Mouse (Mus musculus) C2C12 (cell line): ENCODE measurements around the gene Hap1. TPM values are rescaled to one million over a fixed set of nuclear protein-coding genes. Genes with fewer than 3 reads are reported as not detected.

Source experiments
- H3K27me3 ChIP-seq: one replicate; pipeline ENCODE4 v1.6.1; 2011; ENCODE audit not compliant: control insufficient read depth, insufficient read depth, insufficient read length
- H3K36me3 ChIP-seq: one replicate; pipeline ENCODE4 v1.6.1; 2011; ENCODE audit not compliant: control insufficient read depth, insufficient read depth
- H3K4me3 ChIP-seq: one replicate; pipeline ENCODE4 v1.5.1; 2011; ENCODE audit warnings: mild to moderate bottlenecking, control low read depth; ENCODE audit not compliant: poor library complexity, insufficient read depth, severe bottlenecking
- H3K79me2 ChIP-seq: one replicate; pipeline ENCODE4 v1.6.1; 2011; ENCODE audit not compliant: control insufficient read depth, insufficient read depth
- H3K79me3 ChIP-seq: one replicate; pipeline ENCODE4 v1.6.1; 2011; ENCODE audit warnings: low read depth, control low read depth
- H3ac ChIP-seq: one replicate; pipeline ENCODE3; 2011; ENCODE audit warnings: low read depth; ENCODE audit not compliant: control insufficient read depth, insufficient read length
- CTCF ChIP-seq: IDR thresholded peaks from one replicate; pipeline ENCODE4 v1.5.1; 2011; ENCODE audit not compliant: control insufficient read depth, insufficient read depth, insufficient read length
- FOSL1 ChIP-seq: IDR thresholded peaks from one replicate; pipeline ENCODE4 v1.8.0; 2011; ENCODE audit warnings: mild to moderate bottlenecking, low read length; ENCODE audit not compliant: poor library complexity, insufficient read depth, severe bottlenecking
- MAX ChIP-seq: IDR thresholded peaks from one replicate; pipeline ENCODE4 v1.6.1; 2011; ENCODE audit warnings: mild to moderate bottlenecking, control low read depth
- MYOD1 ChIP-seq: IDR thresholded peaks from one replicate; pipeline ENCODE4 v1.6.1; 2011; ENCODE audit warnings: low read depth; ENCODE audit not compliant: control insufficient read depth, insufficient read length
- MYOG ChIP-seq: IDR thresholded peaks from one replicate; pipeline ENCODE4 v1.6.1; 2011; ENCODE audit not compliant: control insufficient read depth, insufficient read length; ENCODE audit errors: extremely low read depth
- USF1 ChIP-seq: IDR thresholded peaks from one replicate; pipeline ENCODE4 v1.6.1; 2011; ENCODE audit warnings: low read depth, mild to moderate bottlenecking, control low read depth, moderate library complexity
- polyA plus RNA-seq: library from polyadenylated mRNA; unstranded; fragments of >200 nt; fragmentation: generic; extraction: Trizol; gene quantifications from one replicate; pipeline ENCODE4 v1.2.1, GENCODE M21; 2012; ENCODE audit warnings: missing spikeins

Hap1 gene
- polyA plus RNA-seq, 1 experiment: 1.9 TPM

GRCm38 (mm10) chr11:100298274-100299036 lies 57.5 kb downstream of the Hap1 start:
- Histone ChIP-seq H3K79me2 (no peaks in the 10 kb centered on the region), H3K79me3 (no peaks in the 10 kb centered on the region), H3ac (no peak overlapping the region), H3K36me3 (no peaks in the 10 kb centered on the region), H3K27me3 (no peaks in the 10 kb centered on the region), H3K4me3 (no peak overlapping the region)
- TF ChIP-seq CTCF (peak; percentile 80), MYOD1 (no peak)

GRCm38 (mm10) chr11:100297801-100298200 lies 58.1 kb downstream of the Hap1 start:
- H3ac ChIP-seq: no peak overlapping the region
- no peaks in the 10 kb centered on the region for H3K36me3 ChIP-seq
- H3K79me3 ChIP-seq: no peaks in the 10 kb centered on the region
- H3K79me2 ChIP-seq: no peaks in the 10 kb centered on the region
- no peak overlapping the region for H3K4me3 ChIP-seq
- no peak for TF ChIP-seq MYOG
- TF ChIP-seq USF1: no peak
- peak; percentile 16 for TF ChIP-seq MYOD1
- TF ChIP-seq CTCF: peak; percentile 56
- TF ChIP-seq MAX: no peak
- no peak for TF ChIP-seq FOSL1
- no peaks in the 10 kb centered on the region for H3K27me3 ChIP-seq

Other genes starting within 250 kb of the Hap1 start
- 20.0 TPM for gene Krt13, start 234.6 kb downstream of the Hap1 start, polyA plus RNA-seq
- gene Krt15, start 220.2 kb downstream of the Hap1 start, polyA plus RNA-seq: 0.02 TPM
- gene Krt19, start 207.5 kb downstream of the Hap1 start, polyA plus RNA-seq: 3.5 TPM
- gene Krt9, start 162.9 kb downstream of the Hap1 start, polyA plus RNA-seq: 1.8 TPM
- 32.4 TPM for gene Krt14, start 148.6 kb downstream of the Hap1 start, polyA plus RNA-seq
- gene Krt16, start 107.2 kb downstream of the Hap1 start, polyA plus RNA-seq: 0.21 TPM
- 0.04 TPM for gene Krt17, start 95.1 kb downstream of the Hap1 start, polyA plus RNA-seq
- gene Krt42, start 86.3 kb downstream of the Hap1 start, polyA plus RNA-seq: not detected
- 1,136 TPM for gene Eif1, start 36.2 kb downstream of the Hap1 start, polyA plus RNA-seq
- not detected for gene Gast, start 21.7 kb downstream of the Hap1 start, polyA plus RNA-seq
- gene Jup, start 41.6 kb upstream of the Hap1 start, polyA plus RNA-seq: 127 TPM
- gene P3h4, start 58.7 kb upstream of the Hap1 start, polyA plus RNA-seq: 185 TPM
- 250 TPM for gene Fkbp10, start 59.6 kb upstream of the Hap1 start, polyA plus RNA-seq
- 83.4 TPM for gene Nt5c3b, start 85.7 kb upstream of the Hap1 start, polyA plus RNA-seq
- 0.12 TPM for gene Klhl10, start 85.8 kb upstream of the Hap1 start, polyA plus RNA-seq
- gene Klhl11, start 116.6 kb upstream of the Hap1 start, polyA plus RNA-seq: 4.4 TPM
- 86.6 TPM for gene Acly, start 171.9 kb upstream of the Hap1 start, polyA plus RNA-seq
- 0.06 TPM for gene Ttc25, start 189.5 kb upstream of the Hap1 start, polyA plus RNA-seq
- gene Cnp, start 218.8 kb upstream of the Hap1 start, polyA plus RNA-seq: 10.2 TPM